Mouse (Mus musculus) liver, embryonic 12.5 days (tissue): ENCODE data around the gene Rragb. TPM values are rescaled to one million over a fixed set of nuclear protein-coding genes. Genes with fewer than 3 reads are reported as not detected.
A peak's percentile ranks its signal among the peaks of the same experiment; 100 is the strongest.
"Not testable (repeated sequence)": the region's sequence is repeated elsewhere in the genome, so short reads cannot be mapped to it uniquely, and the experiment has no call there.

Experiments
- ATAC-seq: fragments of 200-750 bp; cut with Nextera tagmentation; 2 replicates; pipeline ENCODE4 v1.8.0; 2017; ENCODE audit warnings: moderate number of reproducible peaks, mild to moderate bottlenecking, moderate library complexity
- H3K27ac ChIP-seq: fragments of 300-500 bp; sonication (generic); 2 replicates; pipeline ENCODE4 v1.5.1; 2016; ENCODE audit warnings: mild to moderate bottlenecking
- H3K27me3 ChIP-seq: fragments of 300-500 bp; sonication (generic); replicated peaks from 2 replicates; pipeline ENCODE4 v1.6.1; 2016; ENCODE audit warnings: mild to moderate bottlenecking, moderate library complexity
- H3K36me3 ChIP-seq: fragments of 300-500 bp; sonication (generic); 2 replicates; pipeline ENCODE4 v1.6.1; 2016; ENCODE audit warnings: mild to moderate bottlenecking, moderate library complexity
- H3K4me1 ChIP-seq: fragments of 300-500 bp; sonication (generic); 2 replicates; pipeline ENCODE4 v1.6.1; 2016
- H3K4me2 ChIP-seq: fragments of 300-500 bp; sonication (generic); 2 replicates; pipeline ENCODE4 v1.6.1; 2016; ENCODE audit warnings: mild to moderate bottlenecking, moderate library complexity
- H3K4me3 ChIP-seq: fragments of 300-500 bp; sonication (generic); 2 replicates; pipeline ENCODE4 v1.5.1; 2016; ENCODE audit warnings: mild to moderate bottlenecking, moderate library complexity
- H3K9ac ChIP-seq: fragments of 300-500 bp; sonication (generic); 2 replicates; pipeline ENCODE4 v1.6.1; 2016; ENCODE audit warnings: mild to moderate bottlenecking, moderate library complexity
- H3K9me3 ChIP-seq: fragments of 300-500 bp; sonication (generic); replicated peaks from 2 replicates; pipeline ENCODE4 v1.6.1; 2016; ENCODE audit warnings: mild to moderate bottlenecking, moderate library complexity
- WGBS: fragments of 180-500 bp; shearing (Covaris S2); methylation state at CpG from one replicate; pipeline ENCODE4 v1.1.7; 2016; ENCODE audit not compliant: insufficient replicate concordance; 5-methylcytosine and 5-hydroxymethylcytosine counted together
- polyA plus RNA-seq: library from polyadenylated mRNA; unstranded; fragments of >200 nt; fragmentation: Nextera tagmentation; extraction: Ambion mirVana; gene quantifications from 2 replicates; pipeline ENCODE4 v1.2.1, GENCODE M21; 2016

The Rragb gene
- 0.66 and 0.81 TPM in 2 replicates for polyA plus RNA-seq

GRCm38 (mm10) chrX:153139734-153140515 is at the start of gene Rragb:
Gene Rragb, plus strand, starts transcription at chrX:153139981.
- peaks cover 15% of the 10 kb centered on the region; the same call in 1 of the 2 replicates for H3K27me3 ChIP-seq
- H3K9me3 ChIP-seq = no peaks in the 10 kb centered on the region
- WGBS = 8% methylated on average over 47 of the region's 47 CpGs
- H3K4me1 ChIP-seq = no peaks in the 10 kb centered on the region
- H3K27ac ChIP-seq = no peak within 1 kb of the TSS
- H3K4me2 ChIP-seq = peak within 1 kb of the TSS; percentile 68
- H3K9ac ChIP-seq = peak within 1 kb of the TSS; percentile 22; the same call in 1 of the 2 replicates
- peak; percentile 89 for ATAC-seq
- H3K4me3 ChIP-seq = peak within 1 kb of the TSS; percentile 50
- no peaks in the 10 kb centered on the region for H3K36me3 ChIP-seq

GRCm38 (mm10) chrX:153118486-153118885 is 21.3 kb upstream of the Rragb start, which contains the start of gene Foxr2:
Gene Foxr2, plus strand, starts transcription at chrX:153118786.
- H3K4me2 ChIP-seq = no peak within 1 kb of the TSS
- no peaks in the 10 kb centered on the region for H3K4me1 ChIP-seq
- H3K27ac ChIP-seq = no peak within 1 kb of the TSS
- no peak within 1 kb of the TSS for H3K4me3 ChIP-seq
- no peak within 1 kb of the TSS for H3K9ac ChIP-seq
- no peaks in the 10 kb centered on the region for H3K9me3 ChIP-seq
- no peaks in the 10 kb centered on the region for H3K36me3 ChIP-seq
- H3K27me3 ChIP-seq = 0 out of 2 replicates have a peak, but pooled peaks cover 9% of the 10 kb centered on the region
- WGBS = 12% methylated on average over 2 of the region's 3 CpGs
- no peak for ATAC-seq

GRCm38 (mm10) chrX:153119013-153119412 is 20.8 kb upstream of the Rragb start:
- no peak overlapping the region for H3K4me2 ChIP-seq
- 36% methylated on average over 2 of the region's 2 CpGs for WGBS
- H3K4me1 ChIP-seq = no peaks in the 10 kb centered on the region
- no peak overlapping the region for H3K4me3 ChIP-seq
- 0 out of 2 replicates have a peak, but pooled peaks cover 9% of the 10 kb centered on the region for H3K27me3 ChIP-seq
- no peak overlapping the region for H3K27ac ChIP-seq
- no peaks in the 10 kb centered on the region for H3K9me3 ChIP-seq
- no peak for ATAC-seq
- H3K9ac ChIP-seq = no peak overlapping the region
- no peaks in the 10 kb centered on the region for H3K36me3 ChIP-seq

DNA sequence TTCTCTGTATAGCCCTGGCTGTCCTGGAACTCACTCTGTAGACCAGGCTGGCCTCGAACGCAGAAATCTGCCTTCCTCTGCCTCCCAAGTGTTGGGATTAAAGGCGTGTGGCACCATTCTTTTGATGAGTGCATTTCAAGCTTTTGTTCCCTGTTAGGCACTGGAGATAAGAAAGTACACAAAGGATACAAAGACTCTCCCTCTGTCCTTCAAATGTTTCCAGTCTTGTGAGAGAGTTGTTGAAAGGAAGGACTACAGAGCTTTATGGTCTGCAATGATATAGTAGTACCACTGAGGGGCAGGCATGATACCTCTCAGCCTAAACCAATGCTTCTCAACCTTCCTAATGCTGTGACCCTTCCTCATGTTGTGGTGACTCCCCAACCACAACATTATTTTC is 2.9 kb downstream of the Rragb start:
- 81% methylated on average over 3 of the region's 3 CpGs for WGBS
- Histone ChIP-seq H3K27ac (no peak overlapping the region), H3K36me3 (no peaks in the 10 kb centered on the region), H3K9me3 (no peaks in the 10 kb centered on the region), H3K27me3 (peaks cover 12% of the 10 kb centered on the region; the same call in 1 of the 2 replicates), H3K4me1 (no peaks in the 10 kb centered on the region), H3K4me2 (no peak overlapping the region), H3K9ac (no peak overlapping the region), H3K4me3 (no peak overlapping the region)
- ATAC-seq = no peak

DNA sequence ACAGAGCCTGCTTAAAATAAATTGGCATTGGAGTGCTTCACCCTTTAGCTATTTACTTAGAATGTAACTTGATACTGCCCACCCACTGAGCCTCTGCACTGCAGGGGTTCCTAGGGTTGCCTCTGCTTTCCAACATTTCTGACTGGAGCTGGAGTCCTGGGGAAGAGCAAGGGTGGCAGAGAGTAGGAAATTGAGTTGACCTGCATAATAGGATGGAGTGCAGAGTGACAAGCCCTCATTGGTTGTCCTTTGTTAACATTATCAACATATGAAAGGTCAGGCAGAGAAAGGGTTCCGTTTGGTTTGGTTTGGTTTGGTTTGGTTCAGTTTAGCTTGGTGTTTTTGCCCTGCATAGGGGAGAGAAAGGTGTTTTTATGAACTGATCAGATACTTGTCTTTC is 12.0 kb downstream of the Rragb start:
- H3K27ac ChIP-seq = no peak overlapping the region
- H3K9me3 ChIP-seq = no peaks in the 10 kb centered on the region
- no peaks in the 10 kb centered on the region for H3K36me3 ChIP-seq
- no peak overlapping the region for H3K4me3 ChIP-seq
- ATAC-seq = no peak
- WGBS = 41% methylated on average over 1 of the region's 1 CpGs
- no peak overlapping the region for H3K9ac ChIP-seq
- H3K27me3 ChIP-seq = no peaks in the 10 kb centered on the region
- H3K4me2 ChIP-seq = no peak overlapping the region
- no peaks in the 10 kb centered on the region for H3K4me1 ChIP-seq

DNA sequence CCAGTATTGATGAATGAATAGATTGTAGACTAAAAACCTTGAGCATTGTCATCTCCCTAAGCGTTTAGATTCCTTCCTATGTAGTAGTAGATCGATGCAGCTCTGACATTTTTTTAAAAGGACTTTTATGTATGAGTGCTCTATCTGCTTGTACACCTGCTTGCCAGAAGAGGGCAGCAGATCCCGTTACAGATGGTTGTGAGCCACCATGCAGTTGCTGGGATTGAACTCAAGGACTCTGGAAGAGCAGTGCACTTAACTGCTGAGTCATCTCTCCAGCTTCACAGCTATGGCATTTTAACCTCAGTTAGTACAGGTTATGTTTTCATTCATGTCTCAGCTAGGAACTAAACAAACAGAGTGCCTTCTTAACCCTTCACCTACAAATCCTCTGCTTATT is 15.5 kb downstream of the Rragb start:
- WGBS = 29% methylated on average over 3 of the region's 3 CpGs
- H3K9me3 ChIP-seq = no peaks in the 10 kb centered on the region
- no peak overlapping the region for H3K9ac ChIP-seq
- no peak overlapping the region for H3K27ac ChIP-seq
- no peak overlapping the region for H3K4me2 ChIP-seq
- H3K27me3 ChIP-seq = no peaks in the 10 kb centered on the region
- H3K4me1 ChIP-seq = no peaks in the 10 kb centered on the region
- no peak overlapping the region for H3K4me3 ChIP-seq
- ATAC-seq = no peak
- H3K36me3 ChIP-seq = no peaks in the 10 kb centered on the region

DNA sequence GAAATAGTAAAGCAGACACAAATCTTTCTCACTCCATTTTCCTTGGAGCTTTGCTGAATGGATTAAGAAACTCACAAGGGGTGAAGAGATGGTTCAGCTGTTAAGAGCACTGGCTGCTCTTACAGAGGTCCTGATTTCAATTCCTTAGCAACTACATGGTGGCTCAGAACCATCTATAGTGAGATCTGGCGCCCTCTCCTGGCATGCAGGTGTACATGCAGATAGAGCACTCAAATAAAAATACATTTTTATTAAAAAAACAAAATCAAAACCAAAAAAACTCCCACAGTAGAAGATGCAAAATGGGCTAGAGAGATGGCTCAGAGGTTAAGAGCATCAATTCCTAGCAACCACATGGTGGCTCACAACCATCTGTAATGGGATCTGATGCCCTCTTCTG is 35.0 kb downstream of the Rragb start:
- Histone ChIP-seq H3K9ac (no peak overlapping the region), H3K4me3 (no peak overlapping the region), H3K4me1 (no peaks in the 10 kb centered on the region), H3K4me2 (no peak overlapping the region), H3K27ac (no peak overlapping the region), H3K27me3 (no peaks in the 10 kb centered on the region), H3K9me3 (no peaks in the 10 kb centered on the region), H3K36me3 (no peaks in the 10 kb centered on the region)
- WGBS = 6% methylated on average over 1 of the region's 1 CpGs
- ATAC-seq = no peak

DNA sequence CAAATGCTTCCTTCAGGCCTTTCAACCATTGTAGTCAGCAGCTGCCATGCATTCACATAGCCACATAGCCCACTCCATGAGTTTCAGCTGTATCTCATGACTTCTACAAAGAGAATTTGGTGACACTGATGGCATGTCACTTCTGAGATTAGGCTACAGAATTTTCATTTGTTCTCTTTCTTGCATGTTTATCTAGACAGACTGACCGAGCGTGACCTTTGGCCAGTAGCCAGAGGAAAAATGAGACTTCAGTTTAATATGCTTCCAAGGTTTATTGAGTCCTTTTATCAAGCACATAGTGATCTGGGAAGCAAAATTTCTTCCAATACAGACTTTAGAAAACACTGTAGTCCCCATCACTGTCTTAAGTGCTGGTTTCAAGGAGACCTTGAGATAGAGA is 42.4 kb downstream of the Rragb start:
- 66% methylated on average over 2 of the region's 2 CpGs for WGBS
- ATAC-seq = no peak

DNA sequence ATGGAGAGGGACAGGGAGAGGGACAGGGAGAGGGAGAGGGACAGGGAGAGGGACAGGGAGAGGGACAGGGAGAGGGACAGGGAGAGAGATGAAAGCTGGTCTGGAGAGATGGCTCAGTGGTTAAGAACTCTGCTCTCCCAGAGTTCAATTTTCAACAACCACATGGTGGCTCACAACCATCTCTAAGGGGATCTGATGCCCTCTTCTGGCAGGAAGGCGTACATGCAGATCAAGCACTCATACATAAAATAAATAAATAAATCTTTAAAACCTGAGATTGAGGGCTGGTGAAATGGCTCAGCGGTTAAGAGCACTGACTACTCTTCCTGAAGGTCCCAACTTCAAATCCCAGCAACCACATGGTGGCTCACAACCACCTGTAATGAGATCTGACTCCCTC is 59.4 kb downstream of the Rragb start:
- not testable (repeated sequence) for H3K36me3 ChIP-seq, H3K27ac ChIP-seq, H3K27me3 ChIP-seq, H3K4me2 ChIP-seq, ATAC-seq, H3K9me3 ChIP-seq, H3K4me1 ChIP-seq, H3K4me3 ChIP-seq, H3K9ac ChIP-seq
- 65% methylated on average over 2 of the region's 2 CpGs for WGBS

More for the DNA sequence above, 42.4 kb downstream of the Rragb start:
- no peaks in the 10 kb centered on the region for H3K27me3 ChIP-seq
- H3K9ac ChIP-seq = no peak overlapping the region
- H3K36me3 ChIP-seq = no peaks in the 10 kb centered on the region
- H3K4me3 ChIP-seq = no peak overlapping the region
- no peak overlapping the region for H3K27ac ChIP-seq
- no peak overlapping the region for H3K4me2 ChIP-seq
- H3K4me1 ChIP-seq = no peaks in the 10 kb centered on the region
- no peaks in the 10 kb centered on the region for H3K9me3 ChIP-seq

GRCm38 (mm10) chrX:153211101-153211500 is 71.3 kb downstream of the Rragb start:
- no peak for ATAC-seq
- Histone ChIP-seq H3K36me3 (no peaks in the 10 kb centered on the region), H3K27ac (no peak overlapping the region), H3K9me3 (no peaks in the 10 kb centered on the region), H3K4me1 (no peaks in the 10 kb centered on the region), H3K9ac (no peak overlapping the region), H3K27me3 (no peaks in the 10 kb centered on the region), H3K4me3 (no peak overlapping the region), H3K4me2 (no peak overlapping the region)
- WGBS = 50% methylated on average over 1 of the region's 1 CpGs
